Mouse (Mus musculus): ENCODE measurements at regions not wholly inside any gene's neighbourhood (a gene's known extent, or its start where the extent isn't known, plus 50 kb on each side); places are given as distances from the start of the nearest gene placed in this dataset.
A peak's percentile ranks its signal among the peaks of the same experiment; 100 is the strongest.

GRCm38 (mm10) chr12:68463032-68463431 is 696.0 kb downstream of the Rps29 start:
- peak; percentile 69 for DNase-seq (ENCODE audit: low read depth)
- TF ChIP-seq CTCF (IDR thresholded peaks at IDR 0.05; ENCODE audit: borderline replicate concordance, extremely low read depth, insufficient read depth, insufficient read length): no peak
- TF ChIP-seq POLR2A (IDR thresholded peaks at IDR 0.05; ENCODE audit: borderline replicate concordance, extremely low read depth, insufficient read depth, insufficient read length, poor library complexity, severe bottlenecking): no peak

GRCm38 (mm10) chr12:68458196-68458595 is 700.8 kb downstream of the Rps29 start:
- DNase-seq (ENCODE audit: low read depth): no peak
- TF ChIP-seq CTCF (IDR thresholded peaks at IDR 0.05; ENCODE audit: borderline replicate concordance, extremely low read depth, insufficient read depth, insufficient read length) (no peak), POLR2A (IDR thresholded peaks at IDR 0.05; ENCODE audit: borderline replicate concordance, extremely low read depth, insufficient read depth, insufficient read length, poor library complexity, severe bottlenecking) (no peak)

- TF ChIP-seq POLR2A (IDR thresholded peaks at IDR 0.05; ENCODE audit: borderline replicate concordance, extremely low read depth, insufficient read depth, insufficient read length, poor library complexity, severe bottlenecking): no peak
- no peak for TF ChIP-seq CTCF (IDR thresholded peaks at IDR 0.05; ENCODE audit: borderline replicate concordance, extremely low read depth, insufficient read depth, insufficient read length)
- DNase-seq (ENCODE audit: low read depth): no peak
Observed at GRCm38 (mm10) chr12:68426601-68427000, 732.4 kb downstream of the Rps29 start.

- TF ChIP-seq POLR2A (IDR thresholded peaks at IDR 0.05; ENCODE audit: borderline replicate concordance, extremely low read depth, insufficient read depth, insufficient read length, poor library complexity, severe bottlenecking) (no peak), CTCF (IDR thresholded peaks at IDR 0.05; ENCODE audit: borderline replicate concordance, extremely low read depth, insufficient read depth, insufficient read length) (no peak)
- DNase-seq (ENCODE audit: low read depth): no peak
Observed at GRCm38 (mm10) chr12:68425006-68425405, 734.0 kb downstream of the Rps29 start.

Measured in brain, embryonic 14.5 days (tissue).